Mouse (Mus musculus) ES-Bruce4 (cell line): ENCODE measurements around the gene Tspyl1. TPM values are rescaled to one million over a fixed set of nuclear protein-coding genes. Genes with fewer than 3 reads are reported as not detected.

Experiments used
- H3K27ac ChIP-seq: 2 replicates; pipeline ENCODE4 v1.5.1; 2012; ENCODE audit warnings: low read length, inconsistent platforms; ENCODE audit not compliant: insufficient read depth
- H3K27me3 ChIP-seq: 2 replicates; pipeline ENCODE4 v1.6.1; 2012; ENCODE audit warnings: mild to moderate bottlenecking, low read length, inconsistent platforms; ENCODE audit not compliant: control insufficient read depth, poor library complexity, insufficient read depth, severe bottlenecking
- H3K36me3 ChIP-seq: 2 replicates; pipeline ENCODE4 v1.6.1; 2012; ENCODE audit warnings: inconsistent platforms, mild to moderate bottlenecking, low read length, moderate library complexity; ENCODE audit not compliant: control insufficient read depth, poor library complexity, insufficient read depth, severe bottlenecking
- H3K4me1 ChIP-seq: one replicate; pipeline ENCODE4 v1.8.1; 2011; ENCODE audit warnings: low read length; ENCODE audit not compliant: control insufficient read depth, insufficient read depth
- H3K4me3 ChIP-seq: 2 replicates; pipeline ENCODE4 v1.5.1; 2011; ENCODE audit warnings: low read depth, mild to moderate bottlenecking, low read length
- H3K9ac ChIP-seq: 2 replicates; pipeline ENCODE4 v1.6.1; 2012; ENCODE audit warnings: low read depth, mild to moderate bottlenecking, inconsistent platforms; ENCODE audit not compliant: poor library complexity, severe bottlenecking
- H3K9me3 ChIP-seq: replicated peaks from 2 replicates; pipeline ENCODE4 v1.6.1; 2012; ENCODE audit warnings: mild to moderate bottlenecking, low read length, inconsistent platforms; ENCODE audit not compliant: control insufficient read depth, poor library complexity, insufficient read depth, severe bottlenecking
- CTCF ChIP-seq: IDR thresholded peaks from one replicate; pipeline ENCODE4 v1.8.1; 2011; ENCODE audit warnings: low read depth, low read length
- EP300 ChIP-seq: IDR thresholded peaks from 2 replicates; pipeline ENCODE4 v1.6.1; 2011; ENCODE audit warnings: low read depth, low read length; ENCODE audit not compliant: insufficient read depth
- POLR2A ChIP-seq: IDR thresholded peaks from one replicate; pipeline ENCODE4 v1.8.1; 2011; ENCODE audit warnings: low read length; ENCODE audit not compliant: insufficient read depth
- polyA plus RNA-seq: library from polyadenylated mRNA; stranded (reverse); fragments of >200 nt; gene quantifications from 2 replicates; pipeline ENCODE4 v1.2.4, GENCODE M21; 2011; ENCODE audit warnings: low read depth; ENCODE audit not compliant: missing spikeins, insufficient read depth, insufficient read length

The Tspyl1 gene
- polyA plus RNA-seq, 1 experiment, result 36.8 TPM

DNA sequence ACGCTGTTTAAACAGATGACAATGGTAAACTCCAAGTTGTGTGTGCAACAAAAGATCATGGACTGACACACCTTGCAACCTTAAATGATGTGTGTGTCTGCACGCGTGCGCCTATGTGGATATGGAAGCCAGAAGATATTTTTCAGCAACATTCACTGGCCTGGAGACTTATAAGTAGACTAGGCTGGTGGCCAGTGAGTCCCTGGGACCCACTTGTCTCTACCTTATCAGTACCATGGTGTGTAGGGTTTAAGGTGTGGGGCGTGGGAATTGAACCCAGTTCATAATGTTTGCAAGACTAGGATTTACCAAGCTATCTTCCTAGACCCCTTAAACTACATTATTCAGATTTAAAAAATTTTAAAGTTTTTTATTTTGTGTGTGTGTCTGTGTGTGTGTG lies 45.2 kb downstream of the Tspyl1 start:
- no peaks in the 10 kb centered on the region for H3K9me3 ChIP-seq
- TF ChIP-seq CTCF (no peak), POLR2A (no peak), EP300 (no peak)
- H3K4me3 ChIP-seq, result no peak overlapping the region
- H3K9ac ChIP-seq, result no peak overlapping the region
- no peaks in the 10 kb centered on the region for H3K4me1 ChIP-seq
- H3K27me3 ChIP-seq, result no peaks in the 10 kb centered on the region
- no peaks in the 10 kb centered on the region for H3K36me3 ChIP-seq
- H3K27ac ChIP-seq, result no peak overlapping the region

GRCm38 (mm10) chr10:34328310-34328709 lies 46.3 kb downstream of the Tspyl1 start:
- TF ChIP-seq EP300, result no peak
- TF ChIP-seq CTCF, result peak; percentile 71
- Histone ChIP-seq H3K4me1 (no peaks in the 10 kb centered on the region), H3K4me3 (no peak overlapping the region), H3K9me3 (no peaks in the 10 kb centered on the region), H3K27ac (no peak overlapping the region), H3K36me3 (no peaks in the 10 kb centered on the region), H3K9ac (no peak overlapping the region), H3K27me3 (no peaks in the 10 kb centered on the region)

Other genes starting within 250 kb of the Tspyl1 start
- not detected in 2 replicates for gene Trappc3l, start 244.6 kb upstream of the Tspyl1 start, polyA plus RNA-seq
- gene Calhm4, start 237.9 kb upstream of the Tspyl1 start, polyA plus RNA-seq, result not detected in 2 replicates
- gene Calhm5, start 185.7 kb upstream of the Tspyl1 start, polyA plus RNA-seq, result 0.18 TPM in 1 of 2 replicates, not detected in the other
- gene Calhm6, start 154.2 kb upstream of the Tspyl1 start, polyA plus RNA-seq, result 0.61 TPM in 1 of 2 replicates, not detected in the other
- gene Dse, start 74.5 kb upstream of the Tspyl1 start, polyA plus RNA-seq, result 51.4 and 59.1 TPM in 2 replicates
- gene Tspyl4, start 15.3 kb downstream of the Tspyl1 start, polyA plus RNA-seq, result 1.2 and 1.8 TPM in 2 replicates
- gene Col10a1, start 107.8 kb downstream of the Tspyl1 start, polyA plus RNA-seq, result 0.49 TPM in 1 of 2 replicates, not detected in the other
- gene Nt5dc1, start 136.4 kb downstream of the Tspyl1 start, polyA plus RNA-seq, result 17.6 and 19.4 TPM in 2 replicates
- 0.32 and 0.42 TPM in 2 replicates for gene Frk, start 201.2 kb downstream of the Tspyl1 start, polyA plus RNA-seq